Mouse (Mus musculus): ENCODE measurements at regions not wholly inside any gene's neighbourhood (a gene's known extent, or its start where the extent isn't known, plus 50 kb on each side); places are given as distances from the start of the nearest gene placed in this dataset.

DNA sequence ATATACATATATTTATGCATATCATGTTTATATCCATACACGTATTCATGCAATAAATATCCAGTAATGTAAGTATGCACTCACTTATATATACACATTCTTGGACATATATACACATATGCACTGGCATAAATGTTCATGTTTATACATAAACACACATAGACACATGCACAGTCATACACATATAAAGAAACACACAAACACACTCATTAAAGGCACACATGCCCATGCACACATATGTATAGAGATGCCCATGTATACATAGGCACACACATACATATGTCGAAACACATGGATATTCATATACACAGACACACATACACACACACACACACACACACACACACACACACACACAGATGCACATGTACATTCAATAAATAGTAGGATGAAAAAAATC, 189.3 kb upstream of the Chl1 start:
- no peaks in the 10 kb centered on the region for H3K4me1 ChIP-seq (ENCODE audit: control insufficient read depth, insufficient read depth, low read length)
- H3K27ac ChIP-seq (ENCODE audit: control insufficient read depth, insufficient read depth, low read depth, low read length) = no peak overlapping the region
- TF ChIP-seq CTCF (IDR thresholded peaks at IDR 0.05; ENCODE audit: control insufficient read depth, insufficient read depth, insufficient replicate concordance, low read depth, low read length) = no peak
- TF ChIP-seq POLR2A (IDR thresholded peaks at IDR 0.05; ENCODE audit: control insufficient read depth, low read depth, low read length) = no peak
- no peaks in the 10 kb centered on the region for H3K27me3 ChIP-seq (ENCODE audit: control insufficient read depth, insufficient read depth, low read length)
- H3K4me3 ChIP-seq (ENCODE audit: control insufficient read depth, low read depth, low read length) = no peak overlapping the region
- H3K36me3 ChIP-seq (ENCODE audit: control insufficient read depth, insufficient read depth, low read length) = no peaks in the 10 kb centered on the region

GRCm38 (mm10) chr6:103322442-103322841, 187.9 kb upstream of the Chl1 start:
- Histone ChIP-seq H3K27me3 (ENCODE audit: control insufficient read depth, insufficient read depth, low read length) (no peaks in the 10 kb centered on the region), H3K27ac (ENCODE audit: control insufficient read depth, insufficient read depth, low read depth, low read length) (no peak overlapping the region), H3K4me1 (ENCODE audit: control insufficient read depth, insufficient read depth, low read length) (no peaks in the 10 kb centered on the region), H3K4me3 (ENCODE audit: control insufficient read depth, low read depth, low read length) (no peak overlapping the region), H3K36me3 (ENCODE audit: control insufficient read depth, insufficient read depth, low read length) (no peaks in the 10 kb centered on the region)
- TF ChIP-seq POLR2A (IDR thresholded peaks at IDR 0.05; ENCODE audit: control insufficient read depth, low read depth, low read length) (no peak), CTCF (IDR thresholded peaks at IDR 0.05; ENCODE audit: control insufficient read depth, insufficient read depth, insufficient replicate concordance, low read depth, low read length) (no peak)

DNA sequence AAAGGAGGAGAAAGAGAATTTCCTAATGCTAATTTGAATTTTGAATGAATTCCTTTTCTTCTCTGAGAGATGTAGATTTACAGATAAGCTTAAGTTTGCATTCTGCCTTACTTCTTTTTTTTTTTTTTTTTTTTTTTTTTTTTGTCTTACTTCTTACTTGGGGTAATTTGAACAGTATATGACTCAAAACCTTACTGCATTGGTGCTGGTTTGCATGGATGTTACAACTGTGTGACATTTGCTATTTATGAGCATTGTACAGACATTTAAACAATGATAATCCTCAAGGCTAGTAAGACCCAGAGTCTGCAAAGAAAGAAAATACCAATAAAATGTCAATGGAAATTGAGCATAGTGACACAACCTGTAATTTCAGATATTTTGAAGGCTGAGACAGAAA, 174.7 kb upstream of the Chl1 start:
- no peaks in the 10 kb centered on the region for H3K4me1 ChIP-seq (ENCODE audit: control insufficient read depth, insufficient read depth, low read length)
- H3K27me3 ChIP-seq (ENCODE audit: control insufficient read depth, insufficient read depth, low read length) = no peaks in the 10 kb centered on the region
- TF ChIP-seq CTCF (IDR thresholded peaks at IDR 0.05; ENCODE audit: control insufficient read depth, insufficient read depth, insufficient replicate concordance, low read depth, low read length) (no peak), POLR2A (IDR thresholded peaks at IDR 0.05; ENCODE audit: control insufficient read depth, low read depth, low read length) (no peak)
- no peak overlapping the region for H3K4me3 ChIP-seq (ENCODE audit: control insufficient read depth, low read depth, low read length)
- no peak overlapping the region for H3K27ac ChIP-seq (ENCODE audit: control insufficient read depth, insufficient read depth, low read depth, low read length)
- H3K36me3 ChIP-seq (ENCODE audit: control insufficient read depth, insufficient read depth, low read length) = no peaks in the 10 kb centered on the region

DNA sequence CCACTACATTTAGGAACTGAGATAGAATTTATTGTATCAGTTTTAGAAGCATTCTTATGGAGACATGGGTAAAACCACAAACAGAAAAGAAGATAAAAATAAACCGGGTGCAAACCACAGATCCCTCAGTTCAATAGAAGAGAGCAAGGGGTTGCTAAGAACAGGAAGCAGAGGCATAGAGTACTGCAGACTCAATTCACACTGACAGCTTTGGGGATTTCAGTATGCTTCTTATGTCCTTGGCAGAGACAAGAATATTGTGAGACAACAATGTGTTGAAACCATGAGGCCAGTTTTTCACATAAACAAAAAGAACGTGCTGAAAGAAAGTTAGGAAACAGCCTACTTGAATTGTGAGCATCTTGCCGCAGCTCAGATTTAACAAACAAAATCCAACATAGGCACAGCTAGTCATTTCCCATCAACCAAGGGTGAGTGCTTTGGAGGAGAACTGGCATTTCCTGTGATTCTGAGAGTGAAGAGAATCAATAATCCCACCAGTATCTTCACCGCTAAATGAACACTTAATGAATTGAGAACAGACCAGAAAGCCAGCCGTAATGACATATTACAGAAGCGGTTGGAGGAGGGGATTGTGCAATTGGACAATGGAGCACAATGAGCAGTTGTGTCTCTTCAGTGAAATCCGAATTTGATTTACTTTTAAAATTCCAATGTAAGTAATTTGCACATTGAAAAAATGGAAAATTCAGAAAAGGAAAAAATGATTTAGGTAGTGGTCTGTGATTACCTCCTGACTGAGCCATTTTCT, 170.2 kb upstream of the Chl1 start:
- Histone ChIP-seq H3K4me1 (ENCODE audit: control insufficient read depth, insufficient read depth, low read length) (no peaks in the 10 kb centered on the region), H3K27me3 (ENCODE audit: control insufficient read depth, insufficient read depth, low read length) (no peaks in the 10 kb centered on the region), H3K27ac (ENCODE audit: control insufficient read depth, insufficient read depth, low read depth, low read length) (no peak overlapping the region), H3K4me3 (ENCODE audit: control insufficient read depth, low read depth, low read length) (no peak overlapping the region), H3K36me3 (ENCODE audit: control insufficient read depth, insufficient read depth, low read length) (no peaks in the 10 kb centered on the region)
- TF ChIP-seq POLR2A (IDR thresholded peaks at IDR 0.05; ENCODE audit: control insufficient read depth, low read depth, low read length) (no peak), CTCF (IDR thresholded peaks at IDR 0.05; ENCODE audit: control insufficient read depth, insufficient read depth, insufficient replicate concordance, low read depth, low read length) (no peak)

DNA sequence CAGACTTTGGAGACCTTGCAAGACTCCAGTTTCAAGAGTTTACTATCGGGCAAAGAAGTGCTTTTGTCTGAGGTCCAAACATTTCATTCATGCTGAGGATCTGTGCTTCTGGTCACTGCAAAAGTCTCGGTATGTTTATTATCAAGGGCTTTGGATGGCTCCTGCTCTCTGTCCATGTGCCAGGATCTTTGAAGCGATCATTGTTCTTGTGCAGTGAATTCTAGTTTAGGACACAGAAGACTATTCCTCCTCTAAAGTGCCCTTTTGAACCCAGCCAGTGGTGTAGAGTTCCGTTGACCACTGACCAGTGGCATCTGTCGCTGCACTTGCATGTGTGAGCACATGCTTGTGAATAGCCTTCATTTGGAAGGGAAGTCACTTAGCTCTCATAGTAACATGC, 166.9 kb upstream of the Chl1 start:
- H3K27me3 ChIP-seq (ENCODE audit: control insufficient read depth, insufficient read depth, low read length) = no peaks in the 10 kb centered on the region
- H3K27ac ChIP-seq (ENCODE audit: control insufficient read depth, insufficient read depth, low read depth, low read length) = no peak overlapping the region
- no peak overlapping the region for H3K4me3 ChIP-seq (ENCODE audit: control insufficient read depth, low read depth, low read length)
- TF ChIP-seq POLR2A (IDR thresholded peaks at IDR 0.05; ENCODE audit: control insufficient read depth, low read depth, low read length) = no peak
- no peak for TF ChIP-seq CTCF (IDR thresholded peaks at IDR 0.05; ENCODE audit: control insufficient read depth, insufficient read depth, insufficient replicate concordance, low read depth, low read length)
- no peaks in the 10 kb centered on the region for H3K36me3 ChIP-seq (ENCODE audit: control insufficient read depth, insufficient read depth, low read length)
- no peaks in the 10 kb centered on the region for H3K4me1 ChIP-seq (ENCODE audit: control insufficient read depth, insufficient read depth, low read length)

GRCm38 (mm10) chr6:103344413-103344812, 166.0 kb upstream of the Chl1 start:
- TF ChIP-seq CTCF (IDR thresholded peaks at IDR 0.05; ENCODE audit: control insufficient read depth, insufficient read depth, insufficient replicate concordance, low read depth, low read length) (no peak), POLR2A (IDR thresholded peaks at IDR 0.05; ENCODE audit: control insufficient read depth, low read depth, low read length) (no peak)
- no peaks in the 10 kb centered on the region for H3K27me3 ChIP-seq (ENCODE audit: control insufficient read depth, insufficient read depth, low read length)
- no peak overlapping the region for H3K4me3 ChIP-seq (ENCODE audit: control insufficient read depth, low read depth, low read length)

GRCm38 (mm10) chr6:103345195-103345594, 165.2 kb upstream of the Chl1 start:
- no peak for TF ChIP-seq CTCF (IDR thresholded peaks at IDR 0.05; ENCODE audit: control insufficient read depth, insufficient read depth, insufficient replicate concordance, low read depth, low read length)
- TF ChIP-seq POLR2A (IDR thresholded peaks at IDR 0.05; ENCODE audit: control insufficient read depth, low read depth, low read length) = no peak
- no peak overlapping the region for H3K4me3 ChIP-seq (ENCODE audit: control insufficient read depth, low read depth, low read length)
- no peaks in the 10 kb centered on the region for H3K4me1 ChIP-seq (ENCODE audit: control insufficient read depth, insufficient read depth, low read length)
- no peaks in the 10 kb centered on the region for H3K27me3 ChIP-seq (ENCODE audit: control insufficient read depth, insufficient read depth, low read length)
- no peaks in the 10 kb centered on the region for H3K36me3 ChIP-seq (ENCODE audit: control insufficient read depth, insufficient read depth, low read length)
- no peak overlapping the region for H3K27ac ChIP-seq (ENCODE audit: control insufficient read depth, insufficient read depth, low read depth, low read length)

More at GRCm38 (mm10) chr6:103344413-103344812, 166.0 kb upstream of the Chl1 start:
- Histone ChIP-seq H3K36me3 (ENCODE audit: control insufficient read depth, insufficient read depth, low read length) (no peaks in the 10 kb centered on the region), H3K27ac (ENCODE audit: control insufficient read depth, insufficient read depth, low read depth, low read length) (no peak overlapping the region), H3K4me1 (ENCODE audit: control insufficient read depth, insufficient read depth, low read length) (no peaks in the 10 kb centered on the region)

Data from testis, adult 2 months (tissue).